Mouse (Mus musculus): ENCODE results near the gene Ppox. TPM values are rescaled to one million over a fixed set of nuclear protein-coding genes. Genes with fewer than 3 reads are reported as not detected.

The Ppox gene
- polyA plus RNA-seq, 1 experiment = 7.1 TPM

DNA sequence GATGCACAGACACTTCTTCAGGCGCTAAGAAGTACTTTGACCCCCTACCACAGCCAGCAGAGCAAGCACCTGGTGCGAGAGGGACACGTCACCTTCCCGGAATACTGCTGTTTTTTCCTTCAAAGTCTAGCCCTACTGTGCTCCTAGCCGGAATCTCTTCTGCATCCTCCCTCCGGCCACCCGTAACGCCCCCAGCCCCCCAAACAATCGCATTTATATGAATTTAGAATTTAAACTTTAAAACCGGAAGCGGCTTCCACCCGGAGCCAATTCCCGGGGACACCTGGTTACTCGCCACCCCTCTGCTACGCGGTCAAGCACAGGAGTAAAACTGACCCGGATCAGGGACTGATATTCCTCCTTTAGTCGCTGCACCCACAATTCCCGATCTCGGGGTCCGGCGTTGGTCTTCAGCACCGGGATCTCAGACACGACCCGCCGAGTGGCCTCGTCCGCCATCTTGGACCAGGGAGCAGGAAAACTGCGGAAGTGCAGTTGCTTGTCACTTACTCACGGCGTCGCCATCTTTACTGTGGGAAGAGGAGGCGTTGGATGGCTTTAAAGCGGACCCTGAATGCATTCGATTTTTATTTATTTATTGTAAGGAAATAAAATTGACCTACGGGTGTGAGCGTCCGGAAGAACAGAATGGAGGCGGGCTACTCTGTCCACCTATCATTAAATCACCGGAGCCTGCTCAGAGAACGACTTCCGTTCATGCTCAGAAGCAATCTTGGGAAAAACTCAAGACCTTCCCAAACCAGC is 13.5 kb upstream of the Ppox start, which contains the start of gene Ufc1:
TSS of gene Ufc1 (minus strand) at position 727 of the 765 bp plus-strand sequence.
- Histone ChIP-seq H3K27me3 (ENCODE audit: control insufficient read depth, insufficient read depth, low read length) (no peaks in the 10 kb centered on the region), H3K27ac (ENCODE audit: control insufficient read depth, insufficient read depth, low read depth, low read length) (peak within 1 kb of the TSS; percentile 98), H3K4me1 (ENCODE audit: control insufficient read depth, insufficient read depth, low read length) (no peaks in the 10 kb centered on the region), H3K4me3 (ENCODE audit: control insufficient read depth, low read depth, low read length) (peak within 1 kb of the TSS; percentile 100), H3K36me3 (ENCODE audit: control insufficient read depth, insufficient read depth, low read length) (no peaks in the 10 kb centered on the region)
- TF ChIP-seq CTCF (IDR thresholded peaks at IDR 0.05; ENCODE audit: control insufficient read depth, insufficient read depth, insufficient replicate concordance, low read depth, low read length) = no peak
- peak; percentile 68 for TF ChIP-seq POLR2A (IDR thresholded peaks at IDR 0.05; ENCODE audit: control insufficient read depth, low read depth, low read length)

DNA sequence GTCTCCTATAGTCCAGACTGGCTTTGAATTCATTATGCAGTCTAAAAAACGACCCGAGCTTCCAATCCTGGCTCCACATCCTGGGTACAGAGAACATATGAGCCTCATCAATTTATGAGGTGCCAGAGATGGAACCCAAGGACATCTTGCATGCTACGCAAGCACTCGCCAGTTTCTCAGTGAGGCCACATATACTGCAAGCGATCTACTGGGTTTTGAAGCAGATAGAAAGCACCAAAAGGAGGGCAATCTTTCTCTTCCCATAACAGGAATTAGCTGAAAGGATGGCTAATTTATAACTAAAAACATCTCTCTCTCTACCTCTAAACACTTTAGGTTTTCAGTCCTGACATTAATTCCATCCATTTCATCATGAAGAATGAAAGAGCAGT is 12.9 kb upstream of the Ppox start:
- Histone ChIP-seq H3K36me3 (ENCODE audit: control insufficient read depth, insufficient read depth, low read length) (no peaks in the 10 kb centered on the region), H3K27me3 (ENCODE audit: control insufficient read depth, insufficient read depth, low read length) (no peaks in the 10 kb centered on the region), H3K4me3 (ENCODE audit: control insufficient read depth, low read depth, low read length) (peak overlapping the region; percentile 100), H3K4me1 (ENCODE audit: control insufficient read depth, insufficient read depth, low read length) (no peaks in the 10 kb centered on the region), H3K27ac (ENCODE audit: control insufficient read depth, insufficient read depth, low read depth, low read length) (peak overlapping the region; percentile 98)
- TF ChIP-seq POLR2A (IDR thresholded peaks at IDR 0.05; ENCODE audit: control insufficient read depth, low read depth, low read length) (no peak), CTCF (IDR thresholded peaks at IDR 0.05; ENCODE audit: control insufficient read depth, insufficient read depth, insufficient replicate concordance, low read depth, low read length) (no peak)

DNA sequence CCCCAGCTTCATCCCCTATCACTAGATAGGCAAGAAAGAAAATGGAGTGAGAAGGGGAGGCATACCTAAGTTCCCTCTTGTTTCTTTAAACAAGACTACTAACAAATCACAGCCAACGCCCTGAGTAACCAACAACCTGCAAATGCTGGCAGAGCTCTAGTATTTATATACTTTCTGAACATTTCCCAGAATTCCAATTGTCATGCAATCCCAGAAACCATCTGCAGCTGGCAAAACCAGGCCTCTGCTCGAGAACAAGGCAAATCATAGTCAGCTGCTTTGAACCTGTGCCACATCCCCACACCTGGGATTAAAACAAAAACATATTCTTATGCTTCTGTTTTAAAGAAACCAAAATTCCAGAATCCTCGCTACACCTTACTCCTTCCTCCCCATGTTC is 12.4 kb upstream of the Ppox start:
- TF ChIP-seq POLR2A (IDR thresholded peaks at IDR 0.05; ENCODE audit: control insufficient read depth, low read depth, low read length) (no peak), CTCF (IDR thresholded peaks at IDR 0.05; ENCODE audit: control insufficient read depth, insufficient read depth, insufficient replicate concordance, low read depth, low read length) (no peak)
- H3K4me3 ChIP-seq (ENCODE audit: control insufficient read depth, low read depth, low read length) = no peak overlapping the region

DNA sequence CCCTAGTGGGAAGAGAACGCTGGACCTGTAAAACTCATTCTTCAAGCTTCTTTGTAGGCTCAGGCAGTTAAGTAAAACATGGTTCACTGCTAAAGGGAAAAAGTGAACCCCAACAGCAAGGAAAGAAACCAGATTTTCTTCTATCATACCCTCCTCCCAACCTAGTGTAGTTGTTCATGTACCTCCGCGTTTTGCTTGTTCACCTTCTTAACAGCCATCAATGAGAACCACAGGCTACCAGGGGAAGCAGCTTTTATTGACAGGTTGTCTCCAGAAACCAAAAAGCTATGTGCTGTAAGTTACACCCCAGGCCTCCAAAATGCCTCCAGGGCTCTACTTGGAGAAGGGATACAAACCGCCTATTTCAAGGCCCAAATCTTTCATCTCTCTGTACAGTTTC is 7.3 kb upstream of the Ppox start:
- Histone ChIP-seq H3K27ac (ENCODE audit: control insufficient read depth, insufficient read depth, low read depth, low read length) (peak overlapping the region; percentile 62), H3K36me3 (ENCODE audit: control insufficient read depth, insufficient read depth, low read length) (no peaks in the 10 kb centered on the region), H3K4me3 (ENCODE audit: control insufficient read depth, low read depth, low read length) (peak overlapping the region; percentile 79; the same call in 1 of the 2 replicates), H3K27me3 (ENCODE audit: control insufficient read depth, insufficient read depth, low read length) (no peaks in the 10 kb centered on the region), H3K4me1 (ENCODE audit: control insufficient read depth, insufficient read depth, low read length) (peaks cover 19% of the 10 kb centered on the region)
- TF ChIP-seq POLR2A (IDR thresholded peaks at IDR 0.05; ENCODE audit: control insufficient read depth, low read depth, low read length) = no peak
- no peak for TF ChIP-seq CTCF (IDR thresholded peaks at IDR 0.05; ENCODE audit: control insufficient read depth, insufficient read depth, insufficient replicate concordance, low read depth, low read length)

More for the DNA sequence above, 12.4 kb upstream of the Ppox start:
- H3K27me3 ChIP-seq (ENCODE audit: control insufficient read depth, insufficient read depth, low read length) = no peaks in the 10 kb centered on the region
- H3K4me1 ChIP-seq (ENCODE audit: control insufficient read depth, insufficient read depth, low read length) = no peaks in the 10 kb centered on the region; the same call in 1 of the 2 replicates
- no peak overlapping the region for H3K27ac ChIP-seq (ENCODE audit: control insufficient read depth, insufficient read depth, low read depth, low read length)
- no peaks in the 10 kb centered on the region for H3K36me3 ChIP-seq (ENCODE audit: control insufficient read depth, insufficient read depth, low read length)

GRCm38 (mm10) chr1:171287136-171288081 is 6.4 kb upstream of the Ppox start, which contains the start of gene Usp21:
Gene Usp21 (minus strand): TSS chr1:171287991.
- TF ChIP-seq CTCF (IDR thresholded peaks at IDR 0.05; ENCODE audit: control insufficient read depth, insufficient read depth, insufficient replicate concordance, low read depth, low read length) (no peak), POLR2A (IDR thresholded peaks at IDR 0.05; ENCODE audit: control insufficient read depth, low read depth, low read length) (peak; percentile 86)
- H3K36me3 ChIP-seq (ENCODE audit: control insufficient read depth, insufficient read depth, low read length) = no peaks in the 10 kb centered on the region
- H3K27me3 ChIP-seq (ENCODE audit: control insufficient read depth, insufficient read depth, low read length) = no peaks in the 10 kb centered on the region
- peaks cover 19% of the 10 kb centered on the region for H3K4me1 ChIP-seq (ENCODE audit: control insufficient read depth, insufficient read depth, low read length)
- peak within 1 kb of the TSS; percentile 68 for H3K27ac ChIP-seq (ENCODE audit: control insufficient read depth, insufficient read depth, low read depth, low read length)
- peak within 1 kb of the TSS; percentile 79 for H3K4me3 ChIP-seq (ENCODE audit: control insufficient read depth, low read depth, low read length)

- Histone ChIP-seq H3K27ac (ENCODE audit: control insufficient read depth, insufficient read depth, low read depth, low read length) (no peak overlapping the region), H3K27me3 (ENCODE audit: control insufficient read depth, insufficient read depth, low read length) (no peaks in the 10 kb centered on the region), H3K36me3 (ENCODE audit: control insufficient read depth, insufficient read depth, low read length) (no peaks in the 10 kb centered on the region), H3K4me1 (ENCODE audit: control insufficient read depth, insufficient read depth, low read length) (peaks cover 20% of the 10 kb centered on the region), H3K4me3 (ENCODE audit: control insufficient read depth, low read depth, low read length) (peak overlapping the region; percentile 42)
- no peak for TF ChIP-seq CTCF (IDR thresholded peaks at IDR 0.05; ENCODE audit: control insufficient read depth, insufficient read depth, insufficient replicate concordance, low read depth, low read length)
- no peak for TF ChIP-seq POLR2A (IDR thresholded peaks at IDR 0.05; ENCODE audit: control insufficient read depth, low read depth, low read length)
Observed at GRCm38 (mm10) chr1:171286517-171286916, 5.5 kb upstream of the Ppox start.
